In genomic region chr7:99146011-99146410, GRCm38 (mm10) we compare ENCODE assay signal across 15 mouse cellular contexts. TPM values are rescaled to one million over a fixed set of nuclear protein-coding genes. Genes with fewer than 3 reads are reported as not detected.
A peak's percentile ranks its signal among the peaks of the same experiment; 100 is the strongest.
DNase-seq lines count a peak whose midpoint lies in the region; ATAC-seq and TF ChIP-seq lines count a peak whose summit lies in the region.
"Had no signal": no experiment of that assay in that cellular context is flagged by ENCODE, and none has a peak within 500 bp of the region (broad histone marks: within the 10 kb centered on the region; RNA-seq: fewer than 3 reads in every experiment).

No protein-coding gene starts in this region.

- no peak for TF ChIP-seq POLR2A in bone marrow, adult 2 months (IDR thresholded peaks at IDR 0.05; ENCODE audit: borderline replicate concordance, control insufficient read depth, low read depth, low read length)

- WGBS in heart, embryonic 11.5 days (ENCODE audit: insufficient replicate concordance) = 41% methylated on average over 7 of the region's 7 CpGs
- WGBS in bone marrow, adult 2 months = 27% methylated on average over 7 of the region's 7 CpGs
- WGBS in midbrain, embryonic 10.5 days = 76% methylated on average over 7 of the region's 7 CpGs

- no peak for ATAC-seq in heart, embryonic 11.5 days (replicated peaks; ENCODE audit: insufficient number of reproducible peaks, low FRiP score, low TSS enrichment)
- ATAC-seq: forebrain, postnatal 0 days had no signal

- no peaks in the 10 kb centered on the region for H3K27me3 ChIP-seq in heart, embryonic 11.5 days (ENCODE audit: control insufficient read depth, insufficient read depth, low read length)
- H3K27me3 ChIP-seq in midbrain, embryonic 10.5 days (ENCODE audit: low read depth, poor library complexity, severe bottlenecking) = peaks cover 11% of the 10 kb centered on the region; the same call in 1 of the 2 replicates
- H3K27me3 ChIP-seq: embryonic facial prominence, embryonic 15.5 days had no signal

- peak; percentile 32 to 61 for DNase-seq in heart, adult 9 months (ENCODE audit: low spot score in 2 of 2)
- DNase-seq in 3134 (ENCODE audit: extremely low read depth, insufficient read length, low spot score) = peak; percentile 20
- peak; percentile 36 for DNase-seq in lung, postnatal 10 days
- DNase-seq in thymus, postnatal 25 days = no peak
- no peak for DNase-seq in midbrain, embryonic 10.5 days (ENCODE audit: low spot score)
- DNase-seq in ovary, postnatal 36 days (ENCODE audit: low spot score) = no peak
- DNase-seq: adrenal gland, postnatal 10 days; forebrain, postnatal 0 days; kidney, postnatal 14 days; thymus, postnatal 4 days had no signal

- no peak overlapping the region for H3K9ac ChIP-seq in heart, embryonic 11.5 days (ENCODE audit: low read depth, low read length)
- H3K9ac ChIP-seq: embryonic facial prominence, embryonic 15.5 days; forebrain, postnatal 0 days; liver, embryonic 14.5 days had no signal

- no peaks in the 10 kb centered on the region for H3K36me3 ChIP-seq in heart, embryonic 11.5 days (ENCODE audit: control insufficient read depth, insufficient read depth, low read length)
- no peaks in the 10 kb centered on the region for H3K36me3 ChIP-seq in midbrain, embryonic 10.5 days
- H3K36me3 ChIP-seq: embryonic facial prominence, embryonic 15.5 days had no signal

- no peak overlapping the region for H3K27ac ChIP-seq in heart, embryonic 11.5 days (ENCODE audit: low read depth, low read length)
- H3K27ac ChIP-seq in bone marrow, adult 2 months (ENCODE audit: control insufficient read depth, insufficient read depth, low read depth, low read length, poor library complexity) = peak overlapping the region; percentile 50
- H3K27ac ChIP-seq in midbrain, embryonic 10.5 days (replicated peaks) = no peak overlapping the region
- H3K27ac ChIP-seq: embryonic facial prominence, embryonic 15.5 days; liver, embryonic 14.5 days had no signal

- H3K9me3 ChIP-seq in heart, embryonic 11.5 days (replicated peaks; ENCODE audit: control insufficient read depth, low read length) = no peaks in the 10 kb centered on the region
- H3K9me3 ChIP-seq in midbrain, embryonic 10.5 days (replicated peaks) = no peaks in the 10 kb centered on the region
- H3K9me3 ChIP-seq: embryonic facial prominence, embryonic 15.5 days had no signal

- no peak overlapping the region for H3K4me2 ChIP-seq in heart, embryonic 11.5 days
- H3K4me2 ChIP-seq: embryonic facial prominence, embryonic 15.5 days had no signal

- H3K4me1 ChIP-seq in heart, embryonic 11.5 days (ENCODE audit: control insufficient read depth, insufficient read depth, low read length) = peaks cover 10% of the 10 kb centered on the region
- H3K4me1 ChIP-seq in bone marrow, adult 2 months (ENCODE audit: control insufficient read depth, insufficient read depth, low read length) = peaks cover 16% of the 10 kb centered on the region; the same call in 1 of the 2 replicates
- H3K4me1 ChIP-seq in midbrain, embryonic 10.5 days = peaks cover 14% of the 10 kb centered on the region

- H3K4me3 ChIP-seq in heart, embryonic 11.5 days (ENCODE audit: low read depth, low read length) = no peak overlapping the region
- H3K4me3 ChIP-seq in bone marrow, adult 2 months (replicated peaks; ENCODE audit: control insufficient read depth, low read depth, low read length) = no peak overlapping the region
- no peak overlapping the region for H3K4me3 ChIP-seq in midbrain, embryonic 10.5 days
- H3K4me3 ChIP-seq: embryonic facial prominence, embryonic 15.5 days; myocyte had no signal

- no peak for TF ChIP-seq CTCF in bone marrow, adult 2 months (IDR thresholded peaks at IDR 0.05; ENCODE audit: control insufficient read depth, insufficient read depth, low read length)

RNA-seq across cellular contexts. Expression of gene Uvrag, which starts 5.1 kb away (rescaled TPM):
- polyA plus RNA-seq in heart, embryonic 11.5 days (2014; fragmentation: Nextera tagmentation; extraction: Ambion mirVana) = 14.5 and 16.7 TPM in 2 replicates
- 10.5 and 38.2 TPM in 2 replicates for polyA plus RNA-seq in bone marrow, adult 2 months (2011; ENCODE audit: insufficient read depth, insufficient read length, low replicate concordance, missing spikeins)
- polyA plus RNA-seq in midbrain, embryonic 10.5 days (2016; fragmentation: Nextera tagmentation; extraction: Ambion mirVana) = 9.7 and 10.0 TPM in 2 replicates

RNA-seq across cellular contexts. Expression of gene Dgat2, which starts 36.5 kb away (rescaled TPM):
- 8.4 and 8.7 TPM in 2 replicates for polyA plus RNA-seq in heart, embryonic 11.5 days (2014; fragmentation: Nextera tagmentation; extraction: Ambion mirVana)
- polyA plus RNA-seq in bone marrow, adult 2 months (2011; ENCODE audit: insufficient read depth, insufficient read length, low replicate concordance, missing spikeins) = 3.8 and 10.9 TPM in 2 replicates
- 10.9 and 13.6 TPM in 2 replicates for polyA plus RNA-seq in midbrain, embryonic 10.5 days (2016; fragmentation: Nextera tagmentation; extraction: Ambion mirVana)

Comparison
In these comparisons a context has a peak if more than half of its experiments do, and no peak if none do; other contexts are left out.
1. DNase-seq: peak in heart, adult 9 months (2 of 2), 3134 (single experiment) and lung, postnatal 10 days (single experiment); none in thymus, postnatal 25 days (single experiment), midbrain, embryonic 10.5 days (single experiment) and ovary, postnatal 36 days (single experiment).